In the genomic region with DNA sequence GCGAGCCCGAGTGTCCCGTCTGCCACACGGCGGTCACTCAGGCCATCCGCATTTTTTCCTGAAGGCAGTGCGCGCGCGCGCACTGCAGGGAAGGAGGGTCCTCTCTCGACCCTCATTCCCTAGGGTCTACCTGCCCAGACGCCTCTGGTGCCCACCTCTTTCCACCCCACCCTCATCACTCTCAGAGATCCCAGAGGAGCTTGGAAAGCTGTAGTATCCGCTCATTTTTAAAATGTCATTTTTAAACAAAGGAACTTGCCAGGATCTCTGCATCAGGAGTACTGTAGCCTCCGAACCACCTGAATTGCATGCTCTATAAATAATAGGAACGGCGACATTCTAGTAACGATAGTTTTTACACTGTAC, we compare ENCODE assay signal across 9 mouse cellular contexts. TPM values are rescaled to one million over a fixed set of nuclear protein-coding genes. Genes with fewer than 3 reads are reported as not detected.
A peak's percentile ranks its signal among the peaks of the same experiment; 100 is the strongest.
DNase-seq lines count a peak whose midpoint lies in the region; ATAC-seq and TF ChIP-seq lines count a peak whose summit lies in the region.
"Had no signal": no experiment of that assay in that cellular context is flagged by ENCODE, and none has a peak within 500 bp of the region (broad histone marks: within the 10 kb centered on the region; RNA-seq: fewer than 3 reads in every experiment).

No protein-coding gene starts in this region.

- ATAC-seq in lung, embryonic 16.5 days (ENCODE audit: low read depth): no peak
- ATAC-seq in forebrain, postnatal 0 days: no peak
- ATAC-seq in limb, embryonic 15.5 days (ENCODE audit: insufficient number of reproducible peaks, low FRiP score, low TSS enrichment, low read depth): no peak
- ATAC-seq in stomach, embryonic 14.5 days (ENCODE audit: insufficient number of reproducible peaks, insufficient read depth, low FRiP score, low read depth): no peak

- intact Hi-C loops in left cerebral cortex, postnatal 25 days (cut with DNase I): no loop called here

- H3K9me3 ChIP-seq in lung, embryonic 16.5 days (ENCODE audit: control insufficient read depth, low read length): no peaks in the 10 kb centered on the region
- H3K9me3 ChIP-seq in forebrain, postnatal 0 days (ENCODE audit: low read length): no peaks in the 10 kb centered on the region
- no peaks in the 10 kb centered on the region for H3K9me3 ChIP-seq in limb, embryonic 15.5 days
- no peaks in the 10 kb centered on the region for H3K9me3 ChIP-seq in stomach, embryonic 14.5 days (ENCODE audit: control insufficient read depth, low read depth, low read length)

- DNase-seq in lung, postnatal 10 days: no peak
- no peak for DNase-seq in forebrain, postnatal 0 days
- no peak for DNase-seq in left cerebral cortex, postnatal 25 days (ENCODE audit: low spot score in 2 of 2)
- no peak for DNase-seq in embryo, embryonic 10 days (ENCODE audit: low spot score)
- DNase-seq in thymus, postnatal 25 days: no peak

- TF ChIP-seq CTCF in forebrain, postnatal 0 days (IDR thresholded peaks at IDR 0.05; ENCODE audit: low read depth): no peak

- peak overlapping the region; percentile 95 for H3K9ac ChIP-seq in lung, embryonic 16.5 days (ENCODE audit: low read length)
- H3K9ac ChIP-seq in forebrain, postnatal 0 days: peak overlapping the region; percentile 100
- peak overlapping the region; percentile 89 for H3K9ac ChIP-seq in limb, embryonic 15.5 days
- peak overlapping the region; percentile 95 for H3K9ac ChIP-seq in stomach, embryonic 14.5 days (replicated peaks; ENCODE audit: low read depth, low read length)

- 31% methylated on average over 18 of the region's 18 CpGs for WGBS in lung, embryonic 16.5 days
- 21% methylated on average over 18 of the region's 18 CpGs for WGBS in forebrain, postnatal 0 days
- 11% methylated on average over 18 of the region's 18 CpGs for WGBS in limb, embryonic 15.5 days
- WGBS in stomach, embryonic 14.5 days: 19% methylated on average over 18 of the region's 18 CpGs

- H3K4me3 ChIP-seq in lung, embryonic 16.5 days (ENCODE audit: low read length): peak overlapping the region; percentile 87
- H3K4me3 ChIP-seq in forebrain, postnatal 0 days (ENCODE audit: low read depth, low read length): peak overlapping the region; percentile 94
- peak overlapping the region; percentile 81 for H3K4me3 ChIP-seq in limb, embryonic 15.5 days
- H3K4me3 ChIP-seq in stomach, embryonic 14.5 days (ENCODE audit: low read depth, low read length): peak overlapping the region; percentile 80

- H3K27ac ChIP-seq in lung, embryonic 16.5 days (ENCODE audit: low read length): no peak overlapping the region
- peak overlapping the region; percentile 100 for H3K27ac ChIP-seq in forebrain, postnatal 0 days (ENCODE audit: low read depth, low read length)
- peak overlapping the region; percentile 99 for H3K27ac ChIP-seq in limb, embryonic 15.5 days
- no peak overlapping the region for H3K27ac ChIP-seq in stomach, embryonic 14.5 days (ENCODE audit: low read length)
- H3K27ac ChIP-seq: macrophage had no signal

- H3K27me3 ChIP-seq in lung, embryonic 16.5 days (ENCODE audit: control insufficient read depth, insufficient read depth, low read depth, low read length): no peaks in the 10 kb centered on the region
- no peaks in the 10 kb centered on the region for H3K27me3 ChIP-seq in forebrain, postnatal 0 days (ENCODE audit: insufficient read depth, low read length)
- no peaks in the 10 kb centered on the region for H3K27me3 ChIP-seq in limb, embryonic 15.5 days
- no peaks in the 10 kb centered on the region for H3K27me3 ChIP-seq in stomach, embryonic 14.5 days (ENCODE audit: control insufficient read depth, insufficient read depth, low read length)

- peaks cover 21% of the 10 kb centered on the region for H3K4me1 ChIP-seq in lung, embryonic 16.5 days (replicated peaks; ENCODE audit: control insufficient read depth, insufficient read depth, low read length)
- H3K4me1 ChIP-seq in forebrain, postnatal 0 days (ENCODE audit: insufficient read depth): peaks cover 8% of the 10 kb centered on the region
- peaks cover 22% of the 10 kb centered on the region for H3K4me1 ChIP-seq in limb, embryonic 15.5 days
- peaks cover 13% of the 10 kb centered on the region; the same call in 1 of the 2 replicates for H3K4me1 ChIP-seq in stomach, embryonic 14.5 days (ENCODE audit: control insufficient read depth, insufficient read depth, low read length)

- peaks cover 2% of the 10 kb centered on the region; the same call in 1 of the 2 replicates for H3K36me3 ChIP-seq in lung, embryonic 16.5 days (ENCODE audit: control insufficient read depth, insufficient read depth, low read length)
- H3K36me3 ChIP-seq in forebrain, postnatal 0 days (ENCODE audit: insufficient read depth): peaks cover 18% of the 10 kb centered on the region
- H3K36me3 ChIP-seq in limb, embryonic 15.5 days: peaks cover 12% of the 10 kb centered on the region; the same call in 1 of the 2 replicates
- peaks cover 2% of the 10 kb centered on the region for H3K36me3 ChIP-seq in stomach, embryonic 14.5 days (ENCODE audit: control insufficient read depth, insufficient read depth, low read length)

- H3K4me2 ChIP-seq in lung, embryonic 16.5 days (ENCODE audit: low read depth, low read length): peak overlapping the region; percentile 97
- peak overlapping the region; percentile 82 for H3K4me2 ChIP-seq in forebrain, postnatal 0 days (ENCODE audit: low read depth)
- H3K4me2 ChIP-seq in limb, embryonic 15.5 days: peak overlapping the region; percentile 92
- peak overlapping the region; percentile 68 for H3K4me2 ChIP-seq in stomach, embryonic 14.5 days (replicated peaks; ENCODE audit: low read depth, low read length)

RNA-seq across cellular contexts. Expression of gene Mex3b, which starts 3.0 kb away (rescaled TPM):
- 8.5 and 8.7 TPM in 2 replicates for polyA plus RNA-seq in lung, embryonic 16.5 days (2015; fragmentation: Nextera tagmentation; extraction: Ambion mirVana)
- 111 and 141 TPM in 2 replicates for total RNA-seq in forebrain, postnatal 0 days (2014; rRNA removed)
- polyA plus RNA-seq in forebrain, postnatal 0 days (2015; fragmentation: Nextera tagmentation; extraction: Ambion mirVana): 22.8 and 24.5 TPM in 2 replicates
- 14.7 and 17.8 TPM in 2 replicates for polyA plus RNA-seq in limb, embryonic 15.5 days (2015; fragmentation: Nextera tagmentation; extraction: Ambion mirVana)
- polyA plus RNA-seq in stomach, embryonic 14.5 days (2014; fragmentation: Nextera tagmentation; extraction: Ambion mirVana): 14.7 and 15.1 TPM in 2 replicates
- 10 to 100 TPM; 23.3 to 29.2 TPM for total RNA-seq in left cerebral cortex, postnatal 25 days (2021)

Comparison
In these comparisons a context has a peak if more than half of its experiments do, and no peak if none do; other contexts are left out.
1. H3K27ac ChIP-seq: peak in forebrain, postnatal 0 days (single experiment) and limb, embryonic 15.5 days (single experiment); none in lung, embryonic 16.5 days (single experiment) and stomach, embryonic 14.5 days (single experiment).
2. Peak in every context shown above with its lines, with median percentiles within 50 percentile points of each other: H3K4me2 ChIP-seq, H3K4me3 ChIP-seq and H3K9ac ChIP-seq.